Mouse (Mus musculus) lung, embryonic 14.5 days (tissue): Measurements from ENCODE around the gene Tbc1d30. TPM values are rescaled to one million over a fixed set of nuclear protein-coding genes. Genes with fewer than 3 reads are reported as not detected.
A peak's percentile ranks its signal among the peaks of the same experiment; 100 is the strongest.

Source experiments
- ATAC-seq: fragments of 200-750 bp; cut with Nextera tagmentation; 2 replicates; pipeline ENCODE4 v1.8.0; 2017; ENCODE audit warnings: mild to moderate bottlenecking, moderate TSS enrichment, moderate library complexity; ENCODE audit not compliant: insufficient read depth
- DNase-seq: peaks from one replicate; pipeline ENCODE4 v3.0.0-alpha.2; 2015
- H3K27ac ChIP-seq: fragments of 300-500 bp; sonication (generic); 2 replicates; pipeline ENCODE4 v1.5.1; 2014; ENCODE audit warnings: low read depth, mild to moderate bottlenecking, moderate library complexity
- H3K27me3 ChIP-seq: fragments of 300-500 bp; sonication (generic); 2 replicates; pipeline ENCODE4 v1.6.1; 2014; ENCODE audit warnings: low read length, control low read depth; ENCODE audit not compliant: insufficient read depth
- H3K36me3 ChIP-seq: fragments of 300-500 bp; sonication (generic); 2 replicates; pipeline ENCODE4 v1.6.1; 2014; ENCODE audit warnings: control low read depth; ENCODE audit not compliant: insufficient read depth
- H3K4me1 ChIP-seq: fragments of 300-500 bp; sonication (generic); 2 replicates; pipeline ENCODE4 v1.6.1; 2014; ENCODE audit warnings: antibody characterized with exemption, control low read depth; ENCODE audit not compliant: insufficient read depth
- H3K4me2 ChIP-seq: fragments of 300-500 bp; sonication (generic); 2 replicates; pipeline ENCODE4 v1.6.1; 2014; ENCODE audit warnings: mild to moderate bottlenecking
- H3K4me3 ChIP-seq: fragments of 300-500 bp; sonication (generic); 2 replicates; pipeline ENCODE4 v1.5.1; 2014; ENCODE audit warnings: low read depth, low read length
- H3K9ac ChIP-seq: fragments of 300-500 bp; sonication (generic); 2 replicates; pipeline ENCODE4 v1.6.1; 2014
- H3K9me3 ChIP-seq: fragments of 300-500 bp; sonication (generic); 2 replicates; pipeline ENCODE4 v1.6.1; 2016; ENCODE audit warnings: low read depth, low read length, control low read depth
- CTCF ChIP-seq: IDR thresholded peaks from 2 replicates; pipeline ENCODE4 v1.5.1; 2016; ENCODE audit warnings: antibody characterized with exemption, low read depth
- WGBS: fragments of 180-500 bp; shearing (Covaris S2); extraction: QIAGEN DNeasy Blood & Tissue Kit; methylation state at CpG from one replicate; pipeline ENCODE4 v1.1.7; 2014; 5-methylcytosine and 5-hydroxymethylcytosine counted together
- polyA plus RNA-seq: library from polyadenylated mRNA; unstranded; fragments of >200 nt; fragmentation: Nextera tagmentation; extraction: Ambion mirVana; gene quantifications from 2 replicates; pipeline ENCODE4 v1.2.1, GENCODE M21; 2014

The Tbc1d30 gene
- polyA plus RNA-seq, 1 experiment from 2014 or later, result 2.5 TPM

- no peaks in the 10 kb centered on the region for H3K9me3 ChIP-seq
- H3K4me1 ChIP-seq, result no peaks in the 10 kb centered on the region
- peak overlapping the region; percentile 15; the same call in 1 of the 2 replicates for H3K4me3 ChIP-seq
- H3K9ac ChIP-seq, result no peak overlapping the region
- peak; percentile 33 for DNase-seq
- TF ChIP-seq CTCF, result no peak
- H3K36me3 ChIP-seq, result no peaks in the 10 kb centered on the region
- 32% methylated on average over 7 of the region's 7 CpGs for WGBS
- ATAC-seq, result peak; percentile 28; the same call in 1 of the 2 replicates
- peak overlapping the region; percentile 57 for H3K4me2 ChIP-seq
- H3K27ac ChIP-seq, result peak overlapping the region; percentile 66
- H3K27me3 ChIP-seq, result no peaks in the 10 kb centered on the region
These were observed 86.9 kb downstream of the Tbc1d30 start for GRCm38 (mm10) chr10:121264204-121264575.

- 41% methylated on average over 21 of the region's 21 CpGs for WGBS
- peak overlapping the region; percentile 15; the same call in 1 of the 2 replicates for H3K4me3 ChIP-seq
- DNase-seq (peak; percentile 71), ATAC-seq (peak; percentile 65)
- H3K4me1 ChIP-seq, result no peaks in the 10 kb centered on the region
- no peaks in the 10 kb centered on the region for H3K36me3 ChIP-seq
- peak overlapping the region; percentile 14; the same call in 1 of the 2 replicates for H3K9ac ChIP-seq
- peak overlapping the region; percentile 57 for H3K4me2 ChIP-seq
- no peaks in the 10 kb centered on the region for H3K27me3 ChIP-seq
- H3K9me3 ChIP-seq, result no peaks in the 10 kb centered on the region
- peak overlapping the region; percentile 66 for H3K27ac ChIP-seq
- peak; percentile 51 for TF ChIP-seq CTCF
These were observed 87.4 kb downstream of the Tbc1d30 start for GRCm38 (mm10) chr10:121263520-121264203.

DNA sequence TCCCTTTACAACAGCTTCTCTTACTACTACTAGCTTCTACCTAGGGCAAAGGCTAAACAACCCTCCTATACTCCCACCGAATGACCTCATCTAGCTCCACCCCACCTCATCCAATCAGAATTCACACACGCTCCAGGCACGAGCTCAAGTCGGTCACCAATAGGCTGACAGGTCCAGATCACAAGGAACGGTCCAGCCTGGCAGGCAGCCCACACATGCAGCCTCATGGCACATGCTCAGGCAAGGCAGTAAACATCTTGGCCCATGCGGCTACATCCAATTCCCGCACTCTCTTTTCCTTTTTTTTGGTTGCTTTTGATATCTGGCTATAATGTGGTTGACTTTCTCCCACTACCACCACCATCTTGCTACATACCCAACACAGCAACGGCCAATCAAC, 88.9 kb downstream of the Tbc1d30 start:
- Histone ChIP-seq H3K27ac (no peak overlapping the region), H3K9ac (no peak overlapping the region), H3K27me3 (no peaks in the 10 kb centered on the region), H3K36me3 (no peaks in the 10 kb centered on the region), H3K4me3 (no peak overlapping the region), H3K4me1 (no peaks in the 10 kb centered on the region), H3K4me2 (no peak overlapping the region), H3K9me3 (no peaks in the 10 kb centered on the region)
- TF ChIP-seq CTCF, result no peak
- DNase-seq (no peak), ATAC-seq (no peak)
- WGBS, result 81% methylated on average over 8 of the region's 8 CpGs

DNA sequence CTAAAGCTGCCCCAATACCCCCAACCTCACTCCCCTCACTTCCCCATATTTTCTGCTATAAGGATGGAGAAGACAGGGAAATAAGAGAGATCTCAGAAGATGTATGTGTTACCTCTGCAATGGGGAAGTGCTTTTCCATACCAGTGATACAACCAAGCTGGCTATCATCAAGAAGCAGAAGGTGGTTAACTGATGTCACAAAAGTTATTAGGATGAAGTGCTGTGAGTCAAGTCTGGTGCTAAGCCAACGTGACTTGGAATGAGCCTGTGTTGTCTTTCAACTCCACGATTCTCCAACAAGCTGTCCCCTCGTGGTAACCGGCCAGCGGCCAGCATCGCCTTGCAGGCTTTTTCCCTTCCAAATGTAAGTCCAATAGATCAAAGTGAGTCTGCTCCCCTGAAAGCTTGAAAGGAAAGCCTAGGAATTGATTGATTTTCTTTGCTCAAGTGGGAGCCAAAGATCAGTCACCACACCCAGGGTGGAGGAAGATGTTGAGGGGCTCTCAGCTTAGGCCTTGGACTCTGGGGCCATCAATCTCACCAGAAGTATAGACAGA, 90.0 kb downstream of the Tbc1d30 start:
- 53% methylated on average over 6 of the region's 6 CpGs for WGBS
- TF ChIP-seq CTCF, result no peak
- ATAC-seq (0 out of 2 replicates have a peak, but pooled peaks have one; percentile 22), DNase-seq (peak; percentile 55)
- no peaks in the 10 kb centered on the region for H3K27me3 ChIP-seq
- H3K36me3 ChIP-seq, result no peaks in the 10 kb centered on the region
- no peak overlapping the region for H3K4me2 ChIP-seq
- H3K4me1 ChIP-seq, result no peaks in the 10 kb centered on the region
- H3K4me3 ChIP-seq, result no peak overlapping the region
- H3K9ac ChIP-seq, result no peak overlapping the region
- H3K9me3 ChIP-seq, result no peaks in the 10 kb centered on the region
- H3K27ac ChIP-seq, result no peak overlapping the region

DNA sequence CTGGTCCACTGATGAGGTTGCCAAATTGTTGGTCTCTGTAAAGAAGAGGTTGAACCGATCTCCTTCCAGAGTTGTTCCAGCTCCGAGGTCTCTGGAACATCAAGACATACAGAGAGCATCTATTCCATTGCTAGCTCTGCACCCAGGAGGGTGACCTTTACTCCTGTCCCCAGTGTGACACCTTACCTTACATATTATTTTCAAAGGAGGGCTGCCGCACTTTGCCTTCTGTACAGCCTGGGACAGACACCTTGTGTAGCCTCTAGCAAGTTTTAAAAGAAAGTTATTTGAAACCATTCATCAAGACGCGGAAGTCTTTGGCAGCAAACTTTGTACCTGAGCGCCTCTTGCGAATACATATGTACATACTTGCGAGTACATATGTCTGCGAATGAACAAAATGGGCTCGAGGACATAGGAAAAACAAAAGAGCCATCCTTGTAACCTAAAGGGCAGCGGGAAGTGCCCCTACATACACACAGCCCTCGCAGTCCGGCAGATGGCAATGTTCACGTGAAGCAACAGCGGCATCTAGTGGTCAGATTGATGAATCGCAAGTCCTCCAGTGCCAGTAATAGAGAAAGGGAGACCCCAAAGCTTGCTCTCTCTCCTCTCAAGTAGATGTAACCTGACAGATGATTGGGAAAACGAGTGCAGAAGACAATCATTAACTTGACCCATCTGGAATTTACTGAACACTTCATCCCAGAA, 94.8 kb downstream of the Tbc1d30 start:
- H3K4me3 ChIP-seq, result no peak overlapping the region
- H3K27me3 ChIP-seq, result 0 out of 2 replicates have a peak, but pooled peaks cover 2% of the 10 kb centered on the region
- no peak overlapping the region for H3K4me2 ChIP-seq
- no peaks in the 10 kb centered on the region for H3K36me3 ChIP-seq
- no peak overlapping the region for H3K27ac ChIP-seq
- TF ChIP-seq CTCF, result peak; percentile 99
- no peaks in the 10 kb centered on the region for H3K9me3 ChIP-seq
- 20% methylated on average over 17 of the region's 17 CpGs for WGBS
- ATAC-seq (peak; percentile 48; the same call in 1 of the 2 replicates), DNase-seq (peak; percentile 90)
- no peaks in the 10 kb centered on the region for H3K4me1 ChIP-seq
- no peak overlapping the region for H3K9ac ChIP-seq

GRCm38 (mm10) chr10:121255465-121255864, 95.6 kb downstream of the Tbc1d30 start:
- H3K27ac ChIP-seq, result no peak overlapping the region
- H3K9ac ChIP-seq, result no peak overlapping the region
- WGBS, result 84% methylated on average over 5 of the region's 5 CpGs
- ATAC-seq (no peak), DNase-seq (no peak)
- TF ChIP-seq CTCF, result no peak
- H3K4me1 ChIP-seq, result 0 out of 2 replicates have a peak, but pooled peaks cover 2% of the 10 kb centered on the region
- no peaks in the 10 kb centered on the region for H3K9me3 ChIP-seq
- 0 out of 2 replicates have a peak, but pooled peaks cover 2% of the 10 kb centered on the region for H3K27me3 ChIP-seq
- H3K4me2 ChIP-seq, result no peak overlapping the region
- H3K36me3 ChIP-seq, result no peaks in the 10 kb centered on the region
- H3K4me3 ChIP-seq, result no peak overlapping the region

DNA sequence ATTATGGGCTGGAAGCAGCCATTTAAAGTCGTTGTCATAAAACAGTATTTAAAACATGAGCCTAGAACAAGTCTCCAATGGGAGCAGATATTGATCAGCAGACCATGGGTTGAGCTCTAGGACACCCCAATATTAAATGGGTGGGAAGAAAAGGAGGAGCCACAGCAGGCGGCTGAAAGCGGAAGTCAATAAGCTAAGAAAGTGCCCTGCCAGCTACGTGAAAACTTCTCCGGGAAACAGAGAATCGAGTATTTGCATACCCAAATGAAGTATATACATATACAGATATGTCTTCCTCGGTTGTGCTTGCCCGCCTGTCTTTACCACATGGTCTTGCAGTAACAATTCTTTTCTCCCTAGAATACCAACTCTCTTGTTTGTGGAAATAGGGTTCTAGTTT, 96.7 kb downstream of the Tbc1d30 start:
- Histone ChIP-seq H3K4me2 (no peak overlapping the region), H3K4me3 (no peak overlapping the region), H3K36me3 (no peaks in the 10 kb centered on the region), H3K4me1 (0 out of 2 replicates have a peak, but pooled peaks cover 2% of the 10 kb centered on the region), H3K9ac (no peak overlapping the region), H3K9me3 (no peaks in the 10 kb centered on the region), H3K27me3 (0 out of 2 replicates have a peak, but pooled peaks cover 2% of the 10 kb centered on the region), H3K27ac (no peak overlapping the region)
- WGBS, result 79% methylated on average over 8 of the region's 8 CpGs
- DNase-seq (no peak), ATAC-seq (no peak)
- no peak for TF ChIP-seq CTCF
